Mouse (Mus musculus): Measurements from ENCODE around the gene Nit1.
"Not testable (repeated sequence)": the region's sequence is repeated elsewhere in the genome, so short reads cannot be mapped to it uniquely, and the experiment has no call there.

The Nit1 gene

DNA sequence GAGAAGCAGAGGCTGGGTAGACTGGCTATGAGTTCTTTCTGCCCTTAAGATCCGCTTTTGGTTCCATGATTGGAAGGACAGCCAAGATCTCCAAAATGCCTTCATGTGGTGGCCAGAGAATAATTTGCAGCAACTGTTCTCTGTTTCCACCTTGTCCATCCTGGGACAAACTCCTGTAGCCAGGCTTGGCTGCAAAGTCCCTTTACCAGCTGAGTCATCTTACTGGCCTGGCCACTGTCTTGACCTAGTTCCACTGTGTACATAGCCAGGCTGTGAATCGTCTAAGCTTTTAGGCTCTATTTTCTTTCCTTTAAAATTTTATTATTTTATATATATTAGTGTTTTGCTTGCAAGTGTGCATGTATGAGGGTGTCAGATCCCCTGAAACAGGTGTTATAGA is 3.8 kb upstream of the Nit1 start:
- no peak for DNase-seq (ENCODE audit: low spot score in 2 of 2)

DNA sequence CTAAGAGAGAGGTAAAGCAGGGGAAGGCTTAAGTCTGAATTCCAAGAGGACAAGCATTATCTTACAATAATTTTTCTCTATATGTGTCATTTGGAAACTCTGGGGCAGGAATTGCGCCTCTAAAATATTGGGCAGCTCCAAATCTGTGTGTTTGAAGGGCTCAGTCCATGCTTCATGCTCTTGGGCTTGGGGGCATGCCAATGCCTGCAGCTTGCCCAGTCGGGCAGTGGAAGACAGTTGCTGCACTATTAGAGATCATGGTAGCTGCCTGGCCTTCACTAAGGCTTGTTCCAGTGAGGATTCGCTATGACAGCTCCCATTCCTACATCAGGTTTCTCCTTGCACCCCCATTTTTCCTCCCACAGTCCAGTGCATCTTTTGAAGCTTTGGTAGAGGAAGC is 3.2 kb upstream of the Nit1 start:
- DNase-seq (ENCODE audit: low spot score in 2 of 2): no peak

- peak in 1 of 2 experiments; percentile 11 for DNase-seq (ENCODE audit: low spot score in 2 of 2)
Measured at GRCm38 (mm10) chr1:171346095-171346450, 627 bp upstream of the Nit1 start.

DNA sequence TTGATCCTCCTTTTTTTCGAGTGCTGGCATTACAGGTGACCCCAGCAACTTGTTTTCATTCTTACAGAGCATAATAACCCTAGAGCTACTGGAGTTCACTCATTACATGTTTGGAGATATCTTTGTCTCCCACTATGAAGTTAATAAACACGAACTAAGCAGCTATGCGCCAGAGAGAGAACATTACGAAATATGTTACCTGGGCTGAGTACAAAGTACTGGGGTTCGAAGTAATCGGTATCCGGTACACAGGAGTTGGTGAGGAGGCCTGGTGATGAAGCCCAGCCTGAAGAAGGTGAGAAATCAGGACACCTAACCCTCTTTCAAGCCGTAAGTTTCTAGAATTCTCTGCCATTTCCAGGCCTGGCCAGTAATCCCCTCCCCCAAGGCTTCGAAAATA is 731 bp downstream of the Nit1 start:
- DNase-seq (ENCODE audit: low spot score in 2 of 2): no peak

GRCm38 (mm10) chr1:171343922-171344677 is 1.3 kb downstream of the Nit1 start:
- DNase-seq (ENCODE audit: low spot score in 2 of 2): no peak

GRCm38 (mm10) chr1:171342262-171343207 is 2.9 kb downstream of the Nit1 start:
- no peak for DNase-seq (ENCODE audit: low spot score in 2 of 2)

GRCm38 (mm10) chr1:171330216-171330560 is 15.3 kb downstream of the Nit1 start:
- peak in 1 of 2 experiments; percentile 28 for DNase-seq (ENCODE audit: low spot score in 2 of 2)

DNA sequence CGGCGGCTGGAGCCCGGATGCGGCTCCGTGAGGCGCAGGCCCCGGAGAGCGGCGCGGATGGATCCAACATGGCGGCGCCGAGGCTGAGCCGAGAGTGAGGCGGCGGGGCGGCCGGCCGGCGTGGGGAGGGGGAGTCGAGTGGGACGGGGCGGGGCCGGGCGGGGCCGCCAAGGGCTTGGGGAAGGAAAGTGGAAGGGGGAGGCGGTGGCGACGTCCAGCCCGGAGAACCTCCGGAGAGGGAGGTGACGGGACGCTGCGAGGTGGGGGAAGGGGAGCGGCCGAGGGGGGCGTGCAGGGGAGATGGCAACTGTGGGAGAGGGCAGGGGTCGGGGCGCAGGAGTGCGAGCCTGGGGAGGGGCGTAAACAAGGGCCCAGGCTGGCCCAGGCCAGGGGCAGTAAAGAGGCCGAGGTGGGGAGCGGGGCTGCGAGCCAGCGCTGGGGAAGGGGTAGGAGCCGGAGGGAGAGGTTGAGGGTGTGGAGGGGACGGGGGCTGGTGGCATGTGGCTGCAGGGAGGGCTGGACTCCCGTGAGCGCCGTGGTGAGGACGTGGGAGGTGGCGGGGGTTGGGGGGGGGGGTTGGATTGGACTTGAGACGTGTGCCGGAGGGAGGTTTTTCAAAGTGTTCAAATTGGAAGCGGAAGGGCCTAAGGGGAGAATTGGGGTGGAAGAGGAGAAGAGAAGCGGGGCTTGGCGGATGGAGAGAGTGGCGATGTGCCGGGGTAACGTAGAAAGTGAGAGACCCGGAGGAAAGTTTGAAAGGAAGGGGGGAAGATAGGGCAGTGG is 15.8 kb downstream of the Nit1 start:
- DNase-seq (ENCODE audit: low spot score in 2 of 2): peak in 1 of 2 experiments; percentile 33

DNA sequence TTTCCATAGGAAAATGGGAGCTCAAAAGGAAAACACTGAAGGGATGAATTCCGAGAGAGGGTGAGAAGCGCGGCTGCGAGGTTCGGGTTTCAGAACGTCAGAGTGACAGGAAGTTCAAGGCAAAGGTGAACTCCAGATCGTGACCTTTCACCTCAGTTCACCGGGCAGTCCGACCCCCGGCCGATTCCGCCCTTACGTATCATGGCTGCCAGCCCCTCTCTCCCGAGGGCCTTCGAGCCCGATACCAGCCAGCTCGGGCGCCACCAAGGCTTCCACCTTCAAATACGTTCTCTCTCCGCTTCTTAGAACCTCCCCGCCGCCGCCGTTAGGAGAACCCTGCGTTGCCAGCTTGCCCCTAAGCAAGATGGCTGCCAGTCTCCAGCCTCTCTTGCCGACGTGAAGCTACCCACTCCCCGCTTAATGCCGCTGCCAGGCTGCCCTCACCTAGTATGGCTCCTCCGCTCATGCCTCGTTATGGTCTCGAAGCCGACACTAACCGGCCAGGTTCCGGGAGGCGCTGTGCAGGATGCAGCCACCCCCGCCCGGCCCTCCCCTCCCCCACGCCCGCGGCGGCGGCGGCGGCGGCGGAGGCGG is 16.5 kb downstream of the Nit1 start, which contains the start of gene Dedd:
Dedd (plus strand) TSS at position 307 of the 594 bp plus-strand sequence.
- peak; percentile 93 to 94 for DNase-seq (ENCODE audit: low spot score in 2 of 2)

- no peak for DNase-seq (ENCODE audit: low spot score in 2 of 2)
Measured at GRCm38 (mm10) chr1:171328244-171328643, 17.2 kb downstream of the Nit1 start.

DNA sequence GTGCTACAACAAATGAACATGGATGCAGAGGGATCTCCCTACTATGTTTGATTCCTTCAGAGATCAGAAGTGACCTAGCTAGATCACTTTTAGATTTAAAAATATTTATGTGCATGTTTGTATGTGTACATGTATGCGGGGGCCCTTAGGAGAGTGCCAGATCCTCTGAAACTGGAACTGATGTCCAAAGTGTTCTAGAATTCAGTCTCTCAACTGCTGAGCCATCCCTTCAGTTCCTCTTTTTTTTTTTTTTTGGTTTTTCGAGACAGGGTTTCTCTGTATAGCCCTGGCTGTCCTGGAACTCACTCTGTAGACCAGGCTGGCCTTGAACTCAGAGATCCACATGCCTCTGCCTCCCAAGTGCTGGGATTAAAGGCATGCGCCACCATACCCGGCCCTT is 18.9 kb downstream of the Nit1 start:
- DNase-seq (ENCODE audit: low spot score in 2 of 2): not testable (repeated sequence)

- DNase-seq (ENCODE audit: low spot score in 2 of 2): no peak
Measured at GRCm38 (mm10) chr1:171325571-171325970, 19.9 kb downstream of the Nit1 start.

DNA sequence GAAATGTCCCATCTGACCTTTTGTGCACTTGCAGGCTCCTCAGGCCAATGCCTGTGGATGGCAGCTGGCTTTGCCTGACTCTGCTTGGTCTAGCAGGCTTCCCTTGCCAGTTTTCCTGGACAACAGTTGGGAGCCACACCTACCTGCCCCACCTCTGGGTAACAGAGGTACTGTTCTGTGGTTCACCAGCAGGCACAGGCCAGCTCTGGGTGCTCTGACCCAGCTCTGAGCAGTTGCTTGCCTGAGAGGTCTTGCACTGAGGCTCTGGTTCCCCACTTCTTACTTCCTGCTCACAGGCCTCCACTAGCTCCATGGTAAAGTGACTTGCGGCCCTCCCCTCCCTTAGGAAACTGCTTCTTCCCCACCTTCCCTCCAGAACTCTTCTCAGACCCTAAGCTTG is 23.4 kb downstream of the Nit1 start:
- DNase-seq (ENCODE audit: low spot score in 2 of 2): no peak

GRCm38 (mm10) chr1:171321415-171321814 is 24.0 kb downstream of the Nit1 start:
- DNase-seq (ENCODE audit: low spot score in 2 of 2): no peak

- DNase-seq (ENCODE audit: low spot score in 2 of 2): no peak
Measured at GRCm38 (mm10) chr1:171320151-171320550, 25.3 kb downstream of the Nit1 start.

- no peak for DNase-seq (ENCODE audit: low spot score in 2 of 2)
Measured at GRCm38 (mm10) chr1:171319748-171320147, 25.7 kb downstream of the Nit1 start.

GRCm38 (mm10) chr1:171309321-171309720 is 36.1 kb downstream of the Nit1 start:
- DNase-seq (ENCODE audit: low spot score in 2 of 2): no peak

GRCm38 (mm10) chr1:171306157-171306556 is 39.3 kb downstream of the Nit1 start:
- DNase-seq (ENCODE audit: low spot score in 2 of 2): not testable (repeated sequence)

GRCm38 (mm10) chr1:171298226-171298625 is 47.2 kb downstream of the Nit1 start:
- DNase-seq (ENCODE audit: low spot score in 2 of 2): no peak

- DNase-seq (ENCODE audit: low spot score in 2 of 2): no peak
Measured at GRCm38 (mm10) chr1:171295063-171295402, 50.4 kb downstream of the Nit1 start.

DNA sequence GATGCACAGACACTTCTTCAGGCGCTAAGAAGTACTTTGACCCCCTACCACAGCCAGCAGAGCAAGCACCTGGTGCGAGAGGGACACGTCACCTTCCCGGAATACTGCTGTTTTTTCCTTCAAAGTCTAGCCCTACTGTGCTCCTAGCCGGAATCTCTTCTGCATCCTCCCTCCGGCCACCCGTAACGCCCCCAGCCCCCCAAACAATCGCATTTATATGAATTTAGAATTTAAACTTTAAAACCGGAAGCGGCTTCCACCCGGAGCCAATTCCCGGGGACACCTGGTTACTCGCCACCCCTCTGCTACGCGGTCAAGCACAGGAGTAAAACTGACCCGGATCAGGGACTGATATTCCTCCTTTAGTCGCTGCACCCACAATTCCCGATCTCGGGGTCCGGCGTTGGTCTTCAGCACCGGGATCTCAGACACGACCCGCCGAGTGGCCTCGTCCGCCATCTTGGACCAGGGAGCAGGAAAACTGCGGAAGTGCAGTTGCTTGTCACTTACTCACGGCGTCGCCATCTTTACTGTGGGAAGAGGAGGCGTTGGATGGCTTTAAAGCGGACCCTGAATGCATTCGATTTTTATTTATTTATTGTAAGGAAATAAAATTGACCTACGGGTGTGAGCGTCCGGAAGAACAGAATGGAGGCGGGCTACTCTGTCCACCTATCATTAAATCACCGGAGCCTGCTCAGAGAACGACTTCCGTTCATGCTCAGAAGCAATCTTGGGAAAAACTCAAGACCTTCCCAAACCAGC is 51.0 kb downstream of the Nit1 start, which contains the start of gene Ufc1:
Ufc1 (minus strand) TSS at position 727 of the 765 bp plus-strand sequence.
- DNase-seq (ENCODE audit: low spot score in 2 of 2): peak; percentile 88 to 90

All from frontal cortex, postnatal 36 days (tissue).